Mouse (Mus musculus) liver, postnatal 0 days (tissue): ENCODE measurements around the gene Arhgef17.

Experiments used
- CTCF ChIP-seq: sonication (generic); IDR thresholded peaks from 2 replicates; pipeline ENCODE4 v1.5.1; 2016; ENCODE audit warnings: antibody characterized with exemption, low read depth
- EP300 ChIP-seq: IDR thresholded peaks from 2 replicates; pipeline ENCODE4 v1.6.1; 2016; ENCODE audit warnings: antibody characterized with exemption, low read depth, mild to moderate bottlenecking

- no peak for TF ChIP-seq EP300
- no peak for TF ChIP-seq CTCF
These were observed 32.3 kb upstream of the Arhgef17 start for GRCm38 (mm10) chr7:100964242-100964641.
